In the genomic region with DNA sequence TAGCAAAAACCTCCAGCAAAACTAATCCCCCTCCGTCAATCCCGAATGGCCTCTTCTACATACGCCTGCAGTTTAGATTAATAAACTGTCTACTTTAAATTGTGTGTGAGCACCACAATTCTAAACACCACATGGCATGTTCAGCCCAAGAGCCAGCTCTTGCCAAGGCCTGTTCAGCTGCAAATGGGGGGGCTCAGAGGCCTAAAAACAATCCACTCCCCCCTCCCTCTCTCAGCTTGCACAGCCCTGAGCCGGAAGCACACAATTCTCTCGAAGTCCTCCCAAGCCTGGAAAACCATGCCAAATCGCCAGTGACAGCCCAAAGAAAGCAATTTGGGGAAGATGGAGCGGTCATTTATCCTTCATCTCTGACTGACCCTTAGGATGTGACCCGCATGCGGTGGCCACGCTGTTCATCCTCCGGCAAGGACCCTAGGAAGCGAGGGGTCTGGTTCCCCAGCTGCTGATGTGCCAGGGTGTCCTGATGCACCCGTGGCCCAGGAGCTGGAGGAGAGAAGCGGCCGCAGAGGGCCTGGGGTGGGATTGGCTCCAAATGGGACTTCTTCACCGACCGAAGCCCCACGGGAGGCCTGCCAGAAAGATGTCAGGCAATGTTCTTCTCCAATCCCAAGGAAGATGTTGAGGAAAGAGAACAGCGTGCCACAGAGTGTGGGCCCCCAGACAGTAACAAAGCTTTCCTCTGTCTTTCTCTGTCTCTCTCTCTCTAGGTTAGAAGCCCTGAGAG, we compare ENCODE assay signal across 26 mouse cellular contexts. TPM values are rescaled to one million over a fixed set of nuclear protein-coding genes. Genes with fewer than 3 reads are reported as not detected.
"Had no signal": no experiment of that assay in that cellular context is flagged by ENCODE, and none has a peak within 500 bp of the region (broad histone marks: within the 10 kb centered on the region; RNA-seq: fewer than 3 reads in every experiment).

No protein-coding gene starts in this region.

- H3K36me3 ChIP-seq: intestine, embryonic 15.5 days; kidney, embryonic 15.5 days; limb, embryonic 15.5 days; midbrain, embryonic 12.5 days; neural tube, embryonic 13.5 days had no signal

- H3K27ac ChIP-seq: intestine, embryonic 15.5 days; kidney, embryonic 15.5 days; left cerebral cortex, adult 2 months; limb, embryonic 15.5 days; liver, embryonic 14.5 days; midbrain, embryonic 12.5 days; neural tube, embryonic 13.5 days had no signal

- ATAC-seq: intestine, embryonic 15.5 days; liver, postnatal 0 days; midbrain, embryonic 16.5 days had no signal

- H3K4me2 ChIP-seq: intestine, embryonic 15.5 days; kidney, embryonic 15.5 days; limb, embryonic 15.5 days; liver, embryonic 11.5 days; midbrain, embryonic 12.5 days; neural tube, embryonic 13.5 days had no signal

- H3K9ac ChIP-seq: intestine, embryonic 15.5 days; kidney, embryonic 15.5 days; limb, embryonic 15.5 days; liver, embryonic 14.5 days; liver, postnatal 0 days; midbrain, embryonic 12.5 days had no signal

- DNase-seq: kidney, adult 11 months; kidney, adult 8-10 months; kidney, postnatal 10 days; kidney, postnatal 36 days; layer of hippocampus, postnatal 36 days; liver, postnatal 0 days; retina, postnatal 1 day; right cerebral cortex, postnatal 25 days; thymus, adult 2 months; thymus, postnatal 14 days; thymus, postnatal 4 days had no signal

- H3K4me3 ChIP-seq: intestine, embryonic 15.5 days; kidney, embryonic 15.5 days; left cerebral cortex, adult 2 months; limb, embryonic 15.5 days; midbrain, embryonic 12.5 days; myocyte; neural tube, embryonic 13.5 days had no signal

- H3K4me1 ChIP-seq: intestine, embryonic 15.5 days; limb, embryonic 15.5 days had no signal

- H3K9me3 ChIP-seq: intestine, embryonic 15.5 days; kidney, embryonic 15.5 days; limb, embryonic 15.5 days; midbrain, embryonic 12.5 days; neural tube, embryonic 13.5 days had no signal

RNA-seq across cellular contexts. Expression of a gene that starts 45.1 kb away (rescaled TPM):
- total RNA-seq: megakaryocyte progenitor cell, adult 5-6 weeks; megakaryocyte-erythroid progenitor cell, adult 5-6 weeks; monocyte, adult 5-6 weeks; neutrophil, adult 5-6 weeks had no signal
- polyA plus RNA-seq: liver, embryonic 11.5 days; liver, embryonic 14.5 days; liver, postnatal 0 days; myocyte; small intestine, adult 2 months had no signal

RNA-seq across cellular contexts. Expression of a gene that starts 45.3 kb away (rescaled TPM):
- total RNA-seq: megakaryocyte-erythroid progenitor cell, adult 5-6 weeks; neutrophil, adult 5-6 weeks had no signal
